Mouse (Mus musculus) embryonic fibroblast, embryonic 13.5 days (primary cell): ENCODE data around the gene Vamp1.

ENCODE experiments used
- CTCF ChIP-seq: IDR thresholded peaks from 2 replicates; pipeline ENCODE4 v1.5.1; 2011; ENCODE audit warnings: mild to moderate bottlenecking, control low read depth, low read length, moderate library complexity, borderline replicate concordance; ENCODE audit not compliant: insufficient read depth
- POLR2A ChIP-seq: IDR thresholded peaks from 2 replicates; pipeline ENCODE4 v1.6.1; 2011; ENCODE audit warnings: low read depth, mild to moderate bottlenecking, control low read depth, low read length, moderate library complexity

DNA sequence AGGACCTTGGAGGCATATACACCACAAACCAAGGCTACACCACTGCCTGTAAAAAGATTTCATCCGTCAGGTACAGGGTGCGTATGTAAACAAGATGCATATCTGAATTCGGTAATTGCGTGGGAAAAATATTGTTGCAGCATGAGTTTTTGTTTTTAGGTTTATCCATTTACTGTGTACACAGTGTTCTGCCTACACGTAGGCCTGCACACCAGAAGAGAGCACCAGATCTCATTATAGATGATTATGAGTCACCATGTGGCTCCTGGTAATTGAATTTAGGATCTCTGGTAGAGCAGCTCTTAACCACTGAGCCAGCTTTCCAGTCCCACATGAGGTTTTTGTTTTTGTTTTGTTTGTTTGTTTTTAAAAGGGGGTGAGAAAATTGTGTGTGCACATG, 18.2 kb upstream of the Vamp1 start:
- no peak for TF ChIP-seq CTCF
- no peak for TF ChIP-seq POLR2A
